In genomic region chr12:109745731-109746484, GRCm38 (mm10) we compare ENCODE assay signal across 13 mouse cellular contexts.
A peak's percentile ranks its signal among the peaks of the same experiment; 100 is the strongest.
DNase-seq lines count a peak whose midpoint lies in the region; ATAC-seq and TF ChIP-seq lines count a peak whose summit lies in the region.
"Had no signal": no experiment of that assay in that cellular context is flagged by ENCODE, and none has a peak within 500 bp of the region (broad histone marks: within the 10 kb centered on the region; RNA-seq: fewer than 3 reads in every experiment).

No protein-coding gene starts in this region.

- no peak overlapping the region for H3K4me2 ChIP-seq in liver, embryonic 12.5 days
- no peak overlapping the region for H3K4me2 ChIP-seq in forebrain, embryonic 11.5 days (ENCODE audit: low read depth, low read length, severe bottlenecking)
- H3K4me2 ChIP-seq in hindbrain, embryonic 13.5 days = 0 out of 2 replicates have a peak overlapping the region, but pooled peaks have one; percentile 10
- H3K4me2 ChIP-seq in neural tube, embryonic 12.5 days (replicated peaks) = 0 out of 2 replicates have a peak overlapping the region, but pooled peaks have one; percentile 2
- H3K4me2 ChIP-seq: heart, embryonic 15.5 days had no signal

- H3K4me1 ChIP-seq in liver, embryonic 12.5 days = peaks cover 6% of the 10 kb centered on the region; the same call in 1 of the 2 replicates
- H3K4me1 ChIP-seq in forebrain, embryonic 11.5 days (replicated peaks; ENCODE audit: control insufficient read depth, insufficient read depth, low read length) = peaks cover 2% of the 10 kb centered on the region; the same call in 1 of the 2 replicates
- H3K4me1 ChIP-seq in hindbrain, embryonic 13.5 days (replicated peaks) = peaks cover 65% of the 10 kb centered on the region
- peaks cover 58% of the 10 kb centered on the region for H3K4me1 ChIP-seq in neural tube, embryonic 12.5 days

- no peak overlapping the region for H3K27ac ChIP-seq in liver, embryonic 12.5 days
- peak overlapping the region; percentile 55 for H3K27ac ChIP-seq in forebrain, embryonic 11.5 days (ENCODE audit: low read depth, low read length)
- peak overlapping the region; percentile 88 for H3K27ac ChIP-seq in hindbrain, embryonic 13.5 days
- peak overlapping the region; percentile 46; the same call in 1 of the 2 replicates for H3K27ac ChIP-seq in neural tube, embryonic 12.5 days
- H3K27ac ChIP-seq in layer of hippocampus, adult 2 months = no peak overlapping the region
- H3K27ac ChIP-seq: heart, embryonic 15.5 days; macrophage had no signal

- peak; percentile 30 for DNase-seq in liver
- DNase-seq in forebrain, embryonic 11.5 days (ENCODE audit: low spot score) = peak; percentile 44
- DNase-seq in kidney, adult 11 months = no peak
- no peak for DNase-seq in adrenal gland, postnatal 10 days
- no peak for DNase-seq in layer of hippocampus, adult 2 months (ENCODE audit: low spot score in 2 of 2)
- DNase-seq: adrenal gland, postnatal 36 days; right cerebral cortex, postnatal 14 days had no signal

- H3K9ac ChIP-seq in liver, embryonic 12.5 days = no peak overlapping the region
- H3K9ac ChIP-seq in forebrain, embryonic 11.5 days (ENCODE audit: low read length) = no peak overlapping the region
- peak overlapping the region; percentile 35 for H3K9ac ChIP-seq in hindbrain, embryonic 13.5 days
- no peak overlapping the region for H3K9ac ChIP-seq in neural tube, embryonic 12.5 days
- H3K9ac ChIP-seq: heart, embryonic 15.5 days had no signal

- H3K27me3 ChIP-seq in liver, embryonic 12.5 days (replicated peaks) = no peaks in the 10 kb centered on the region
- no peaks in the 10 kb centered on the region for H3K27me3 ChIP-seq in forebrain, embryonic 11.5 days (ENCODE audit: control insufficient read depth, insufficient read depth, low read length)
- no peaks in the 10 kb centered on the region for H3K27me3 ChIP-seq in hindbrain, embryonic 13.5 days
- H3K27me3 ChIP-seq in neural tube, embryonic 12.5 days (replicated peaks) = peaks cover 4% of the 10 kb centered on the region; the same call in 1 of the 2 replicates
- H3K27me3 ChIP-seq: heart, embryonic 15.5 days had no signal

- TF ChIP-seq CTCF in layer of hippocampus, adult 2 months (conservative IDR thresholded peaks at IDR 0.05) = no peak

- no peaks in the 10 kb centered on the region for H3K9me3 ChIP-seq in liver, embryonic 12.5 days (replicated peaks)
- H3K9me3 ChIP-seq in forebrain, embryonic 11.5 days (ENCODE audit: control insufficient read depth, low read length) = no peaks in the 10 kb centered on the region
- H3K9me3 ChIP-seq in hindbrain, embryonic 13.5 days = no peaks in the 10 kb centered on the region
- no peaks in the 10 kb centered on the region for H3K9me3 ChIP-seq in neural tube, embryonic 12.5 days
- H3K9me3 ChIP-seq: heart, embryonic 15.5 days had no signal

- WGBS in liver, embryonic 12.5 days (ENCODE audit: insufficient replicate concordance) = 71% methylated on average over 15 of the region's 15 CpGs
- WGBS in forebrain, embryonic 11.5 days = 60% methylated on average over 15 of the region's 15 CpGs
- WGBS in hindbrain, embryonic 13.5 days = 24% methylated on average over 15 of the region's 15 CpGs
- 43% methylated on average over 15 of the region's 15 CpGs for WGBS in neural tube, embryonic 12.5 days

- ATAC-seq in liver, embryonic 12.5 days = no peak
- ATAC-seq in forebrain, embryonic 11.5 days (replicated peaks; ENCODE audit: low FRiP score) = no peak
- peak; percentile 47; the same call in 1 of the 2 replicates for ATAC-seq in hindbrain, embryonic 13.5 days (ENCODE audit: low FRiP score)
- no peak for ATAC-seq in neural tube, embryonic 12.5 days (ENCODE audit: low FRiP score, low read depth)

- no peak overlapping the region for H3K4me3 ChIP-seq in liver, embryonic 12.5 days
- no peak overlapping the region for H3K4me3 ChIP-seq in forebrain, embryonic 11.5 days (ENCODE audit: low read depth, low read length)
- no peak overlapping the region for H3K4me3 ChIP-seq in hindbrain, embryonic 13.5 days
- H3K4me3 ChIP-seq in neural tube, embryonic 12.5 days = no peak overlapping the region
- H3K4me3 ChIP-seq in layer of hippocampus, adult 2 months = no peak overlapping the region
- H3K4me3 ChIP-seq: heart, embryonic 15.5 days had no signal

- H3K36me3 ChIP-seq in liver, embryonic 12.5 days = peaks cover 21% of the 10 kb centered on the region
- no peaks in the 10 kb centered on the region for H3K36me3 ChIP-seq in forebrain, embryonic 11.5 days (ENCODE audit: control insufficient read depth, insufficient read depth, low read length)
- H3K36me3 ChIP-seq in hindbrain, embryonic 13.5 days = peaks cover 43% of the 10 kb centered on the region
- H3K36me3 ChIP-seq in neural tube, embryonic 12.5 days = peaks cover 30% of the 10 kb centered on the region
- H3K36me3 ChIP-seq: G1E; heart, embryonic 15.5 days had no signal

Comparison
In these comparisons a context has a peak if more than half of its experiments do, and no peak if none do; other contexts are left out.
1. DNase-seq: peak in liver (single experiment) and forebrain, embryonic 11.5 days (single experiment); none in kidney, adult 11 months (single experiment), adrenal gland, postnatal 10 days (single experiment) and layer of hippocampus, adult 2 months (0 of 2).
2. H3K27ac ChIP-seq: peak in forebrain, embryonic 11.5 days (single experiment), hindbrain, embryonic 13.5 days (single experiment) and neural tube, embryonic 12.5 days (single experiment); none in liver, embryonic 12.5 days (single experiment) and layer of hippocampus, adult 2 months (single experiment).
3. H3K4me2 ChIP-seq: peak in hindbrain, embryonic 13.5 days (single experiment) and neural tube, embryonic 12.5 days (single experiment); none in liver, embryonic 12.5 days (single experiment) and forebrain, embryonic 11.5 days (single experiment).